27 mouse cellular contexts compared by ENCODE assay signal in genomic region chr4:89106505-89106904, GRCm38 (mm10). TPM values are rescaled to one million over a fixed set of nuclear protein-coding genes. Genes with fewer than 3 reads are reported as not detected.
DNase-seq lines count a peak whose midpoint lies in the region; ATAC-seq and TF ChIP-seq lines count a peak whose summit lies in the region.
"Had no signal": no experiment of that assay in that cellular context is flagged by ENCODE, and none has a peak within 500 bp of the region (broad histone marks: within the 10 kb centered on the region; RNA-seq: fewer than 3 reads in every experiment).

No protein-coding gene starts in this region.

- H3K36me3 ChIP-seq in kidney, adult 2 months (ENCODE audit: control insufficient read depth, insufficient read depth, low read length) = no peaks in the 10 kb centered on the region
- H3K36me3 ChIP-seq: forebrain, embryonic 10.5 days; heart, embryonic 10.5 days; heart, embryonic 13.5 days had no signal

- no peak for ATAC-seq in frontal cortex, adult (ENCODE audit: low TSS enrichment)
- ATAC-seq: CD4-positive, CD25-positive, alpha-beta regulatory T cell, adult 4 months; forebrain, embryonic 13.5 days; forebrain, embryonic 16.5 days; hindbrain, postnatal 0 days had no signal

- no peak overlapping the region for H3K27ac ChIP-seq in kidney, adult 2 months (ENCODE audit: insufficient read depth, low read depth, low read length)
- H3K27ac ChIP-seq: forebrain, embryonic 10.5 days; forebrain, embryonic 13.5 days; gastrocnemius, adult 2 months; heart, embryonic 10.5 days; heart, embryonic 13.5 days; hindbrain, embryonic 14.5 days; hindbrain, postnatal 0 days had no signal

- H3K4me1 ChIP-seq in kidney, adult 2 months (ENCODE audit: control insufficient read depth, insufficient read depth, low read length) = no peaks in the 10 kb centered on the region
- H3K4me1 ChIP-seq: forebrain, embryonic 13.5 days; heart, embryonic 10.5 days; heart, embryonic 13.5 days had no signal

- H3K4me3 ChIP-seq in kidney, adult 2 months (ENCODE audit: insufficient read depth, low read depth, low read length) = no peak overlapping the region
- H3K4me3 ChIP-seq: forebrain, embryonic 10.5 days; forebrain, embryonic 13.5 days; gastrocnemius, adult 2 months; heart, embryonic 10.5 days; heart, embryonic 13.5 days had no signal

- no peak for TF ChIP-seq CTCF in kidney, adult 2 months (conservative IDR thresholded peaks at IDR 0.05; ENCODE audit: insufficient read depth, insufficient read length, low read depth, low read length)

- 76% methylated on average over 2 of the region's 2 CpGs for WGBS in kidney, adult 2 months

- TF ChIP-seq POLR2A in kidney, adult 2 months (IDR thresholded peaks at IDR 0.05; ENCODE audit: low read depth, low read length) = no peak

- peak; percentile 18 for DNase-seq in kidney, adult 2 months
- no peak for DNase-seq in kidney, adult 18-20 months
- peak; percentile 8 for DNase-seq in R1 (ENCODE audit: low read depth, low spot score)
- peak; percentile 12 for DNase-seq in induced T-regulatory cell, adult 2 months (ENCODE audit: low read depth)
- DNase-seq in layer of hippocampus, adult 11-12 months (ENCODE audit: low spot score) = no peak
- no peak for DNase-seq in urinary bladder, postnatal 4 days (ENCODE audit: low spot score in 2 of 2)
- DNase-seq: adrenal gland, adult 2 months; adrenal gland, postnatal 14 days; cerebellum, adult 11 months; cerebellum, adult 2 months; cerebellum, adult 9-11 months; cerebellum, postnatal 25 days; embryo, embryonic 11 days; gastrocnemius, adult 2 months; gastrocnemius, postnatal 14 days; heart, adult 18-20 months; heart, postnatal 14 days; heart, postnatal 4 days had no signal

- no peaks in the 10 kb centered on the region for H3K27me3 ChIP-seq in kidney, adult 2 months (replicated peaks; ENCODE audit: control insufficient read depth, insufficient read depth, low read length)
- H3K27me3 ChIP-seq: forebrain, embryonic 13.5 days; heart, embryonic 13.5 days had no signal

RNA-seq across cellular contexts. Expression of gene Mtap, which starts 30.4 kb away (rescaled TPM):
- 8.2 and 11.1 TPM in 2 replicates for polyA plus RNA-seq in kidney, adult 2 months (2012; rRNA removed)

Comparison
In these comparisons a context has a peak if more than half of its experiments do, and no peak if none do; other contexts are left out.
1. DNase-seq: peak in kidney, adult 2 months (single experiment), R1 (single experiment) and induced T-regulatory cell, adult 2 months (single experiment); none in kidney, adult 18-20 months (single experiment), layer of hippocampus, adult 11-12 months (single experiment) and urinary bladder, postnatal 4 days (0 of 2).